Mouse (Mus musculus): ENCODE results near the gene Lypd4. TPM values are rescaled to one million over a fixed set of nuclear protein-coding genes. Genes with fewer than 3 reads are reported as not detected.

Lypd4 gene
- polyA plus RNA-seq (2012; rRNA removed): not detected in 2 replicates

DNA sequence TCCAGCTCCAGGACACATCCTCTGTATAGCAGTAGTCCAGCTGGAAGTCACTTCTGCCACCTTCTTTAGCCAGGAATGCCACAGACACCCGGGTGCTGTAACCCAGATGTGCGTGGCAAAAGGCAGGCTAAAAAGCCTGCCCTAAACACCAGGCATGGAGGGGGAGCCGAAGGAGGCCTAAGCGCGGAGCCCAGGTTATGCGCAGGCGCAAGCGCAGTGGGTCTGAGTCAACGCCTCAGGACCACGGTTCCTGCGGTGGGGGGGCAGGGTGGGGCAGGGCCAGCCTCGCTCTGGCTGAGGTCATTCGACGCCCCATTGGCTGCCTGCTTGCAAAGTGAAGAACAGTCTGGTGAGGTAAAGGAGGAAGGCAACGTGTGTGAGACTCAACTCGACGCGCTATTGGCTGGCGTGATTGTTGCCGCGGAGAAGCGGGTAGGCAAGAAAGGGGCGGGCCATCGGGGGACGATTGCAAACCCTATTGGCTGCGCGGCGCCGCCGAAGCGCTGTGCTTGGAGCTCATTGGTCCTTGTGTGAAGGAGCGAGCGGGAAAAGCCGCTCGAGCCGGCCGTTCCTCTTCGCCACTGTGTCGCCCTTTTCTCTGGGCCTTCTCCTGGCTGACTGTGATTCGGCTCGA, at the start of gene Lypd4, which contains the start of gene Dmrtc2:
TSS of gene Lypd4 (minus strand) at position 410 of the 634 bp plus-strand sequence.
TSS of gene Dmrtc2 (plus strand) at position 526 of the 634 bp plus-strand sequence.
- no peaks in the 10 kb centered on the region for H3K36me3 ChIP-seq (ENCODE audit: control insufficient read depth, insufficient read depth, low read length)
- WGBS: 71% methylated on average over 41 of the region's 41 CpGs

DNA sequence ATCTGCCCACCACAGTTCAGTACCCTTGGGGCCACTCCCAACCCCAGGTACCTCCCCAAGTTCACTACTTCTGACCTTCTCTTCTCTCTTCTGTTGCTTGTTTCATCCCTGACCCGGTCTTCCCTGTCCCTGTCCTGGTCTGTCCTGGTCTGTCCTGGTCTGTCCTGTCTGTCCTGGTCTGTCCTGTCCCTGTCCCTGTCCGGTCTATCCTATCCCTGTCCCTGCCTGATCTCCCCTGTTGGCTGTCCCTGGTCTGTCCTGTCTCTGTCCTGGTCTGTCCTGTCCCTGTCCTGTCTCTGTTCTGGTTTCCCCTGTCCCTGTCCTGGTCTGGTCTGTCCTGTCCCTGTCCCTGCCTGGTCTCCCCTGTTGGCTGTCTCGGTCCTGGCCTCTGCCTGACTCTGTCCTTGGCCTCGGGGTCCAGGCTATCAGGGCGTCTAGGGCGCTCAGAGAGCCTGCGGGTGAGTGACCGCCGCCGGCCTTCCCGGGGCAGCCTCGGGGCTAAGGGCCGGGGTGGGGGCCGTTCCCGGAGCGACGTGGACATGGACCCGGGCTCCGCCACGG, 49.1 kb upstream of the Lypd4 start:
- WGBS: 95% methylated on average over 20 of the region's 20 CpGs
- no peak for DNase-seq (ENCODE audit: low read depth in 1 of 2, low spot score in 2 of 2)
- Histone ChIP-seq H3K27ac (ENCODE audit: insufficient read depth, low read length) (no peak overlapping the region), H3K4me3 (ENCODE audit: extremely low read depth, insufficient read depth, insufficient read length) (no peak overlapping the region), H3K4me1 (ENCODE audit: control insufficient read depth, insufficient read depth, insufficient read length) (no peaks in the 10 kb centered on the region), H3K27me3 (ENCODE audit: control insufficient read depth, insufficient read depth, low read length) (no peaks in the 10 kb centered on the region), H3K36me3 (ENCODE audit: control insufficient read depth, insufficient read depth, low read length) (peaks cover 68% of the 10 kb centered on the region)
- TF ChIP-seq CTCF (IDR thresholded peaks at IDR 0.05; ENCODE audit: extremely low read depth, insufficient read depth, insufficient read length, insufficient replicate concordance) (no peak), POLR2A (IDR thresholded peaks at IDR 0.05; ENCODE audit: low read depth, low read length) (no peak)

More for the DNA sequence above, at the start of gene Lypd4, which contains the start of gene Dmrtc2:
- Histone ChIP-seq H3K4me3 (ENCODE audit: extremely low read depth, insufficient read depth, insufficient read length) (no peak within 1 kb of the TSS), H3K4me1 (ENCODE audit: control insufficient read depth, insufficient read depth, insufficient read length) (no peaks in the 10 kb centered on the region), H3K27me3 (ENCODE audit: control insufficient read depth, insufficient read depth, low read length) (no peaks in the 10 kb centered on the region), H3K27ac (ENCODE audit: insufficient read depth, low read length) (no peak within 1 kb of the TSS)
- TF ChIP-seq CTCF (IDR thresholded peaks at IDR 0.05; ENCODE audit: extremely low read depth, insufficient read depth, insufficient read length, insufficient replicate concordance): no peak
- TF ChIP-seq POLR2A (IDR thresholded peaks at IDR 0.05; ENCODE audit: low read depth, low read length): no peak
- no peak for DNase-seq (ENCODE audit: low read depth in 1 of 2, low spot score in 2 of 2)

DNA sequence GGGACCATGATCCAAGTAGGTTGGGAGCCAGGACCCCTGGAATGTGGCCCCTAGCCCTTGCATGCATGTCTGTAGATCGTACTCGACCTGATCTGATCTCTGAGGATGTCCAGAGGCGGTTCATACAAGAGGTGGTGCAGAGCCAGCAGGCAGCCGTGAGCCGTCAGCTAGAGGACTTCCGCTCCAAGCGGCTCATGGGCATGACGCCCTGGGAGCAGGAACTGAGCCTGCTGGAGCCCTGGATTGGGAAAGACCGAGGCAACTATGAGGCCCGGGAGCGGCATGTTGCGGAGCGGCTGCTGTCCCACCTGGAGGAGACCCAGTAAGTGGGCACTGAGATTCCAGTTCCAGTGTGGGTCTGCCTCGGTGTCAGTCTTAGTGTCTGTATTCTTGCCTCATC, 42.7 kb upstream of the Lypd4 start:
- WGBS: 93% methylated on average over 14 of the region's 14 CpGs
- TF ChIP-seq CTCF (IDR thresholded peaks at IDR 0.05; ENCODE audit: extremely low read depth, insufficient read depth, insufficient read length, insufficient replicate concordance): no peak
- TF ChIP-seq POLR2A (IDR thresholded peaks at IDR 0.05; ENCODE audit: low read depth, low read length): no peak

DNA sequence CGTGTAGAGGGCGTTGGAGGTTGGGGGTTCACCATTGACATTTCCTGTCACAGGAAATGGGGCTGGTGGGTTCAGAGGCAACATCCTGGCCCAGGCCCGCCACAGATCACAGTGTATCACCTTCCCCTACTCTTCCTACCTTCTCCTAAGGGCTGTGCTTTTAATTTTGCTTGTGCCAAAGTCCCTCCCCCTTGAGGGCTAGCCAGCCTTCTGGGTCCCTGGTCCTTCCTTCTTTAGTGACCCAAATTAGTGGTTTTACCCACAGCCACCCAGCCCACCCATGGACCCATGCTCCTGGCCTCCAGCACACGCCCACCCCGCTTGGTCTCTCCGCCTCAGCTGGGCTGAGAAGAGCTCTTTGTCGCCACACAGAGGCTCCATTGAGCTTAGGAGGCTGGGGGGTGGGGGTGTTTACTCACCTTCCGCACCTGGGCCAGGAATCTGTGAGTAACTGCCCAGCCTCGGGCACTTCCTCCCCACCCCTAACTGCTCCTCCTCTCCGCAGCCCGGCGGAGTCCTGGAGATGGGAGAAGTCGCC, 37.5 kb upstream of the Lypd4 start:
- H3K27me3 ChIP-seq (ENCODE audit: control insufficient read depth, insufficient read depth, low read length): no peaks in the 10 kb centered on the region
- peak overlapping the region; percentile 94 for H3K27ac ChIP-seq (ENCODE audit: insufficient read depth, low read length)
- H3K4me3 ChIP-seq (ENCODE audit: extremely low read depth, insufficient read depth, insufficient read length): peak overlapping the region; percentile 48
- H3K36me3 ChIP-seq (ENCODE audit: control insufficient read depth, insufficient read depth, low read length): peaks cover 30% of the 10 kb centered on the region
- WGBS: 21% methylated on average over 13 of the region's 13 CpGs
- TF ChIP-seq CTCF (IDR thresholded peaks at IDR 0.05; ENCODE audit: extremely low read depth, insufficient read depth, insufficient read length, insufficient replicate concordance) (peak; percentile 22; the same call in 1 of the 2 replicates), POLR2A (IDR thresholded peaks at IDR 0.05; ENCODE audit: low read depth, low read length) (no peak)
- peaks cover 12% of the 10 kb centered on the region; the same call in 1 of the 2 replicates for H3K4me1 ChIP-seq (ENCODE audit: control insufficient read depth, insufficient read depth, insufficient read length)
- DNase-seq (ENCODE audit: low read depth in 1 of 2, low spot score in 2 of 2): peak in 1 of 2 experiments; percentile 75

More for the DNA sequence above, 42.7 kb upstream of the Lypd4 start:
- no peaks in the 10 kb centered on the region; the same call in 1 of the 2 replicates for H3K4me1 ChIP-seq (ENCODE audit: control insufficient read depth, insufficient read depth, insufficient read length)
- H3K36me3 ChIP-seq (ENCODE audit: control insufficient read depth, insufficient read depth, low read length): peaks cover 53% of the 10 kb centered on the region
- no peak for DNase-seq (ENCODE audit: low read depth in 1 of 2, low spot score in 2 of 2)
- H3K27me3 ChIP-seq (ENCODE audit: control insufficient read depth, insufficient read depth, low read length): no peaks in the 10 kb centered on the region
- no peak overlapping the region for H3K4me3 ChIP-seq (ENCODE audit: extremely low read depth, insufficient read depth, insufficient read length)
- H3K27ac ChIP-seq (ENCODE audit: insufficient read depth, low read length): no peak overlapping the region

DNA sequence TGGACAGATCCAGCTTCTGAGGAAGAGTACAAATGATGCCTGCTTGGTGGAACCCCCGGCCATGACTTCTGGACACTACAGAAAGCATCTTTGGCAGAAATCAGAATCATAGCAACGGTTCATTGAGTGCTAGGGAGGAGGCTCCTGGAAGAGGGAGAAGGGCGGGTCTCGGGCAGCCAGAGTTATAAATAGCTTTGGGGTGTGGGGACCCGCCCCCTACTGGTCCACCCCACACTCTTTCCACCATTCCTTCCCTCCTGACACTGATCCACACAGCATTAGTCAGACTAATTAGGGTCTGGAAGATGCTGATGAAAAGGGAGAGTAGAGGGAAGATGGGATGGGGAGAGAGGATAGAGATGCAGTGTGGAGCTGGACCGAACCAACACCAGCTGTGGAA, 36.8 kb upstream of the Lypd4 start:
- 4% methylated on average over 6 of the region's 6 CpGs for WGBS
- no peak for DNase-seq (ENCODE audit: low read depth in 1 of 2, low spot score in 2 of 2)
- no peak for TF ChIP-seq CTCF (IDR thresholded peaks at IDR 0.05; ENCODE audit: extremely low read depth, insufficient read depth, insufficient read length, insufficient replicate concordance)
- TF ChIP-seq POLR2A (IDR thresholded peaks at IDR 0.05; ENCODE audit: low read depth, low read length): no peak
- Histone ChIP-seq H3K27me3 (ENCODE audit: control insufficient read depth, insufficient read depth, low read length) (no peaks in the 10 kb centered on the region), H3K27ac (ENCODE audit: insufficient read depth, low read length) (peak overlapping the region; percentile 94), H3K4me3 (ENCODE audit: extremely low read depth, insufficient read depth, insufficient read length) (peak overlapping the region; percentile 52), H3K36me3 (ENCODE audit: control insufficient read depth, insufficient read depth, low read length) (peaks cover 22% of the 10 kb centered on the region), H3K4me1 (ENCODE audit: control insufficient read depth, insufficient read depth, insufficient read length) (peaks cover 12% of the 10 kb centered on the region; the same call in 1 of the 2 replicates)

DNA sequence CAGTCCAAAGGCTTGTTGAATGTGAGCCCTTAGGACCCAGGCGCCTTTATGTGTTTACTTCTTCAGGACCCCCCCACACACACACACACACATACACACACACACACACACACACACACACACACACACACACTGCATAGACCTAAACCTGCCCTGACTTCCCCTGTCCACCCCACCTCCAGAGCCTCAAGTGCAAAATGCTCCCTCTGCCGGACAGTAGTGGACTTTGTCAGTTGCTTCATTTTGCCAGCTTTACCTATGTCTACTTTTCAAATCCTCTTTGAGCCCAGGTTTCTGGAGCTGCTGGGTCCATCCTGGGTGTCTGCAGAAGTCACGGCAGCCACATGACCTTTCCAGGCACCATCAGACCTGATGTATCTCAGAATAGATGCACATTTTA, 35.2 kb upstream of the Lypd4 start:
- Histone ChIP-seq H3K27ac (ENCODE audit: insufficient read depth, low read length) (peak overlapping the region; percentile 90), H3K36me3 (ENCODE audit: control insufficient read depth, insufficient read depth, low read length) (peaks cover 21% of the 10 kb centered on the region), H3K27me3 (ENCODE audit: control insufficient read depth, insufficient read depth, low read length) (no peaks in the 10 kb centered on the region), H3K4me3 (ENCODE audit: extremely low read depth, insufficient read depth, insufficient read length) (peak overlapping the region; percentile 80), H3K4me1 (ENCODE audit: control insufficient read depth, insufficient read depth, insufficient read length) (peaks cover 12% of the 10 kb centered on the region; the same call in 1 of the 2 replicates)
- 12% methylated on average over 3 of the region's 3 CpGs for WGBS
- peak in 1 of 2 experiments; percentile 75 for DNase-seq (ENCODE audit: low read depth in 1 of 2, low spot score in 2 of 2)
- peak; percentile 59; the same call in 1 of the 2 replicates for TF ChIP-seq CTCF (IDR thresholded peaks at IDR 0.05; ENCODE audit: extremely low read depth, insufficient read depth, insufficient read length, insufficient replicate concordance)
- no peak for TF ChIP-seq POLR2A (IDR thresholded peaks at IDR 0.05; ENCODE audit: low read depth, low read length)
